Mouse (Mus musculus): ENCODE measurements around the gene Ralgps2. TPM values are rescaled to one million over a fixed set of nuclear protein-coding genes. Genes with fewer than 3 reads are reported as not detected.

Gene Ralgps2
- total and polyA plus RNA-seq, 3 experiments, result 9.3 to 24.5 (median 24.2) TPM

DNA sequence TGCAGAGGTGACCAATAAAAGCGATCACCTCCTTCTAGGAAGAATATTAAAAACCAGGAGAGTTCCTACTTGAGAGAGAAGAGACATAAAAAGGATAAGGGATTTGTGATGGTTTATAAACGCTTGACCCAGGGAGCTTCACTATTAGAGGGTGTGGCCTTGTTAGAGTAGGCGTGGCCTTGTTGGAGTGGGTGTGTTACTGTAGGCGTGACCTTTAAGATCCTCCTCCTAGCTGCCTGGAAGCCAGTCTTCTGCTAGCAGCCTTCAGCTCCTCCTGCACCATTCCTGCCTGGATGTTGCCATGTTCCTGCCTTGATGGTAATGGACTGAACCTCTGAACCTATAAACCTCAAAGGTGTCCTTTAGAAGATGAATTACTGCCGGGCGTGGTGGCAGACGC lies 28.7 kb upstream of the Ralgps2 start:
- no peak for DNase-seq (ENCODE audit: low spot score)
- no peaks in the 10 kb centered on the region for H3K36me3 ChIP-seq (replicated peaks)

DNA sequence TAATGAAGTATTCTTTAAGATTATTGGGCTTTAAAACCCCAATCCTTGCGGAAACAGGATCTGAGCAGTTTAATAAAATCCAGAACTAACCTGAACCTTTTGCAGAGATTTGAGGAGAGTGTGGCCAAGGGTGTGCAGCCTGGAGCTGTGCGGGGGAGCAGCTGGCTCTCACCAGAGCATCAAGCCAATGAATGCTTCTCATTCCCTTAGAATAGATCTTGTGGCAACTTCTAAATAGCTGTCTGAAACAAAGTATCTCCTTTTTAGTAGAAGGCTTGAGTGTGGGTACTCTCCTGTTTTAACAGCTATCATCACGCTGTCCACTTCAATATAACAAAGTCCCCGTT lies 25.1 kb upstream of the Ralgps2 start:
- DNase-seq (ENCODE audit: low spot score) (no peak), ATAC-seq (ENCODE audit: extremely low read depth, insufficient number of reproducible peaks, low FRiP score, poor library complexity, severe bottlenecking) (no peak)
- no peak for TF ChIP-seq TAL1 (conservative IDR thresholded peaks at IDR 0.05; ENCODE audit: low read depth, low read length)
- TF ChIP-seq GATA1 (IDR thresholded peaks at IDR 0.05; ENCODE audit: borderline replicate concordance, low read length), result no peak
- TF ChIP-seq CTCF (IDR thresholded peaks at IDR 0.05; ENCODE audit: low read depth, low read length), result no peak
- no peak for TF ChIP-seq GATA2 (IDR thresholded peaks at IDR 0.05; ENCODE audit: borderline replicate concordance, low read depth, low read length)
- no peak for TF ChIP-seq POLR2AphosphoS5 (IDR thresholded peaks at IDR 0.05; ENCODE audit: insufficient replicate concordance, low read depth, low read length)
- H3K27me3 ChIP-seq (ENCODE audit: insufficient read depth, low read length), result peaks cover 36% of the 10 kb centered on the region
- H3K9me3 ChIP-seq (replicated peaks), result no peaks in the 10 kb centered on the region
- no peak overlapping the region for H3K4me3 ChIP-seq (ENCODE audit: low read depth, low read length)
- H3K4me1 ChIP-seq (ENCODE audit: insufficient read depth, low read depth, low read length), result peaks cover 7% of the 10 kb centered on the region; the same call in 1 of the 2 replicates
- H3K36me3 ChIP-seq (replicated peaks), result no peaks in the 10 kb centered on the region

More for the DNA sequence above, 28.7 kb upstream of the Ralgps2 start:
- Histone ChIP-seq H3K27me3 (ENCODE audit: insufficient read depth, low read length) (peaks cover 22% of the 10 kb centered on the region), H3K9me3 (replicated peaks) (no peaks in the 10 kb centered on the region), H3K4me1 (ENCODE audit: insufficient read depth, low read depth, low read length) (peaks cover 35% of the 10 kb centered on the region), H3K4me3 (ENCODE audit: low read depth, low read length) (no peak overlapping the region)
- no peak for ATAC-seq (ENCODE audit: extremely low read depth, insufficient number of reproducible peaks, low FRiP score, poor library complexity, severe bottlenecking)
- TF ChIP-seq GATA1 (IDR thresholded peaks at IDR 0.05; ENCODE audit: borderline replicate concordance, low read length), result no peak
- no peak for TF ChIP-seq TAL1 (conservative IDR thresholded peaks at IDR 0.05; ENCODE audit: low read depth, low read length)
- TF ChIP-seq POLR2AphosphoS5 (IDR thresholded peaks at IDR 0.05; ENCODE audit: insufficient replicate concordance, low read depth, low read length), result no peak
- no peak for TF ChIP-seq GATA2 (IDR thresholded peaks at IDR 0.05; ENCODE audit: borderline replicate concordance, low read depth, low read length)
- TF ChIP-seq CTCF (IDR thresholded peaks at IDR 0.05; ENCODE audit: low read depth, low read length), result no peak

DNA sequence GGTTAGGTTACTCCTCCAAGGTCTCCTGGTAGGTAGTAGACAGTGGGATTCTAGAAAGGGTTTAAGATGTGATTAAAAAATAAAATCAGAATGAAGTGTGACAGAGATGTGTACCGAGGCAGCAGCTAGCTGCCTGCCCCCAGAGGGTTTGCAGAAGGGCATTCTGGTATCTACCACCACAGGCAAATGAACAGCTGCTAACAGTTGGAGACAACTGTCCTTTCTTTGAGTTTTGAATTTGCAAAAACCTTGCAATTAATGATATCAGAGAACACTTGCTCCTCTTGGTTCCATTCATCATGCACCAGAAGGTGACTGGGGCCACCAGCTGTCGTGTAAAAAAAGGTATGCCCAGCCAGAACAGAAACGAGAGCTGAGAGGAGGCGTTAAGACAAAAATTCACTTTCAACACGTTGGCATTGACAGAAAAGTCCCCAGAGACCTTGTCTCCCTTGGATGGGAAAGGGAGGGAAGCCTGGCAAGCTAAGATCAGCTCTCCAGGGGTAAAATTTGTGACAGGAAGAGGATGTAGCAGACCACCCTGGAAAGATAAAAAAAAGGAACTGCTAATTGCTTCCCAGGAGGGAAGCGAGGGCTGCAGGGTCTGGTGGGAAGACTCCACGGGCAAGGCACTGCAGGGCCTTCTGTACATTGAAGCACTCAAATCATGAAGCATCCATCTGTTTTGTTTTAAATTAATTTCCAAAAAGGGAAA lies 24.6 kb upstream of the Ralgps2 start:
- DNase-seq (ENCODE audit: low spot score), result no peak
- no peak overlapping the region for H3K4me3 ChIP-seq (ENCODE audit: low read depth, low read length)
- H3K4me1 ChIP-seq (ENCODE audit: insufficient read depth, low read depth, low read length), result peaks cover 5% of the 10 kb centered on the region; the same call in 1 of the 2 replicates
- peaks cover 38% of the 10 kb centered on the region for H3K27me3 ChIP-seq (ENCODE audit: insufficient read depth, low read length)
- H3K9me3 ChIP-seq (replicated peaks), result no peaks in the 10 kb centered on the region
- no peak for ATAC-seq (ENCODE audit: extremely low read depth, insufficient number of reproducible peaks, low FRiP score, poor library complexity, severe bottlenecking)
- TF ChIP-seq GATA1 (IDR thresholded peaks at IDR 0.05; ENCODE audit: borderline replicate concordance, low read length) (no peak), GATA2 (IDR thresholded peaks at IDR 0.05; ENCODE audit: borderline replicate concordance, low read depth, low read length) (no peak), TAL1 (conservative IDR thresholded peaks at IDR 0.05; ENCODE audit: low read depth, low read length) (no peak), CTCF (IDR thresholded peaks at IDR 0.05; ENCODE audit: low read depth, low read length) (no peak), POLR2AphosphoS5 (IDR thresholded peaks at IDR 0.05; ENCODE audit: insufficient replicate concordance, low read depth, low read length) (no peak)
- no peaks in the 10 kb centered on the region for H3K36me3 ChIP-seq (replicated peaks)

DNA sequence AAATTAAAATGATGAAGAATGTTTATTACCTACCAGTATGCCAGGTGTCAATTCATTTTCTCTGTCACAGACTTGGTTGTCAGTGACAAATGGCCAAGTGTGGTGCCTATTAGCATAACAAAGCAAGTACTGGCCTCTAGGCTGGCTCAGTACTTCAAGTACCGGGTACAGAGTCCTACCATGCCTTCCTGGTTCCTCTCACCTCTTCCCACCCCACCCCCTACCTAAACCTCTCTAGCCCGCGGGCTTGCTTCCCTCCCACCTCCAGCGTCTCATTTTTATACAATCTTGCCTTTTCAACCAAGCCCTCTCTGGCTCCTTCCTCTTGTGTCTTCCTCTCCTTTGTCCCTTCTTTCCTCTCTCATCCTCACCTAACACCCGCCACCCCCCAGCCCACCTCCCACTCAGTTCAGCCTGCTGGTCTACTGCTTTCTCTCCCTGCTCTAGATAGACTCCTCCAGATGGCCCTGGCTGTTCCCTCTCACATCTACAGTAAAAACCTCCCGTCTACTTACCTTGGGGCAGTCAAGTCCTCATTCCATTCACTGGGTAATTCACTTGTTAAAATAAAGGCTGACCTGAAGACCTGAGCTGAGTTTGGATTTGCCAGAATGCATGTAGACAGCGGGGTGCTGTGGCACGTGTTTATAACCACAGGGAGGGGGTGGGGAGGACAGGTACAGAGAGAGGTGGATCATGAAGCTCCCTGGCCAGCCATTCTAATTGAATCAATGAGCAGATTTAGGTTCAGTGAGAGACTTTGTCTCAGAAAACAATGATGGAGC lies 22.2 kb upstream of the Ralgps2 start:
- ATAC-seq (ENCODE audit: extremely low read depth, insufficient number of reproducible peaks, low FRiP score, poor library complexity, severe bottlenecking), result no peak
- H3K4me1 ChIP-seq (ENCODE audit: insufficient read depth, low read depth, low read length), result peaks cover 5% of the 10 kb centered on the region; the same call in 1 of the 2 replicates
- no peaks in the 10 kb centered on the region for H3K36me3 ChIP-seq (replicated peaks)
- peaks cover 46% of the 10 kb centered on the region for H3K27me3 ChIP-seq (ENCODE audit: insufficient read depth, low read length)
- no peak overlapping the region for H3K4me3 ChIP-seq (ENCODE audit: low read depth, low read length)
- no peaks in the 10 kb centered on the region for H3K9me3 ChIP-seq (replicated peaks)
- TF ChIP-seq POLR2AphosphoS5 (IDR thresholded peaks at IDR 0.05; ENCODE audit: insufficient replicate concordance, low read depth, low read length), result no peak
- no peak for TF ChIP-seq GATA1 (IDR thresholded peaks at IDR 0.05; ENCODE audit: borderline replicate concordance, low read length)
- TF ChIP-seq GATA2 (IDR thresholded peaks at IDR 0.05; ENCODE audit: borderline replicate concordance, low read depth, low read length), result no peak
- no peak for TF ChIP-seq CTCF (IDR thresholded peaks at IDR 0.05; ENCODE audit: low read depth, low read length)
- TF ChIP-seq TAL1 (conservative IDR thresholded peaks at IDR 0.05; ENCODE audit: low read depth, low read length), result no peak
- DNase-seq (ENCODE audit: low spot score), result no peak

DNA sequence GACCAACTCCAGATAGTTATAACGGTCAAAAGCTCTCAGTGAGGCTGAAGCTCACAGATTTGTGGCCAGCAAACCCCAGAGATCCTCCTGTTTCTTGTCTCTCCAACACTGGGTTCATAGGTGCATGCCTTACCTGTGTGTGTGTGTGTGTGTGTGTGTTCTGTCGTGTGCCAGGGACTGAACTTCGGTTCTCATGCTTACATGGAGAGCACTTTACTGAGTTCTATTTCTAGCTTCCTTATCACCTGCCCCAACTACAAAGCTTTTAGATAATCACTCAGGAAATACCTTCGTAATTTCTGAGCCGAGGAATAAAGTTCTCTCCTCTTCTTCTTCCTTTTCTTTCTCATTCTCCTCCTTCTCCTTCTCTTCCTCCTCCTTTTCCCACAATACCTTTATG lies 19.6 kb upstream of the Ralgps2 start:
- TF ChIP-seq GATA2 (IDR thresholded peaks at IDR 0.05; ENCODE audit: borderline replicate concordance, low read depth, low read length) (no peak), TAL1 (conservative IDR thresholded peaks at IDR 0.05; ENCODE audit: low read depth, low read length) (no peak), CTCF (IDR thresholded peaks at IDR 0.05; ENCODE audit: low read depth, low read length) (no peak), GATA1 (IDR thresholded peaks at IDR 0.05; ENCODE audit: borderline replicate concordance, low read length) (no peak), POLR2AphosphoS5 (IDR thresholded peaks at IDR 0.05; ENCODE audit: insufficient replicate concordance, low read depth, low read length) (no peak)
- ATAC-seq (ENCODE audit: extremely low read depth, insufficient number of reproducible peaks, low FRiP score, poor library complexity, severe bottlenecking) (no peak), DNase-seq (ENCODE audit: low spot score) (no peak)
- H3K36me3 ChIP-seq (replicated peaks), result no peaks in the 10 kb centered on the region
- H3K9me3 ChIP-seq (replicated peaks), result no peaks in the 10 kb centered on the region
- no peaks in the 10 kb centered on the region; the same call in 1 of the 2 replicates for H3K4me1 ChIP-seq (ENCODE audit: insufficient read depth, low read depth, low read length)
- H3K4me3 ChIP-seq (ENCODE audit: low read depth, low read length), result no peak overlapping the region
- H3K27me3 ChIP-seq (ENCODE audit: insufficient read depth, low read length), result peaks cover 38% of the 10 kb centered on the region

DNA sequence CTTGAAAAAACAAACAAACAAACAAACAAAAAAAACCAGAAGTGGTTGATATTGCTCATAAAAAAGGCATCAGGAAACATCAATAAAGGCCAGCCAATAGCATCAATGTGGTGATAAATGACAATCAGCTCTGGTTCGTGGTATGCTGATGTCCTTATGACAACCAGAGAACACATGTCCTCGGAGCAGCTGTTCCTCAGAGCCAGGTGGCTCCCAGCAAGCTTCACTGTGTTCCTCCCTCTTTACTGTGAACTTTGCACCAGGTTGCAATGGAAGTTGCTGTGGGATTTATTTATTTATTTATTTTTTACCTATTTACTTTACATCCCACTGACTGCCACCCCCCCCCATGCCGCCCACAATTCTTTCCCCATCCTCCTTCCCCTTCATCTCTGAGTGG lies 17.9 kb upstream of the Ralgps2 start:
- TF ChIP-seq GATA2 (IDR thresholded peaks at IDR 0.05; ENCODE audit: borderline replicate concordance, low read depth, low read length), result no peak
- no peak for TF ChIP-seq POLR2AphosphoS5 (IDR thresholded peaks at IDR 0.05; ENCODE audit: insufficient replicate concordance, low read depth, low read length)
- TF ChIP-seq GATA1 (IDR thresholded peaks at IDR 0.05; ENCODE audit: borderline replicate concordance, low read length), result no peak
- no peak for TF ChIP-seq CTCF (IDR thresholded peaks at IDR 0.05; ENCODE audit: low read depth, low read length)
- TF ChIP-seq TAL1 (conservative IDR thresholded peaks at IDR 0.05; ENCODE audit: low read depth, low read length), result no peak
- Histone ChIP-seq H3K4me1 (ENCODE audit: insufficient read depth, low read depth, low read length) (no peaks in the 10 kb centered on the region; the same call in 1 of the 2 replicates), H3K27me3 (ENCODE audit: insufficient read depth, low read length) (peaks cover 29% of the 10 kb centered on the region), H3K9me3 (replicated peaks) (no peaks in the 10 kb centered on the region), H3K4me3 (ENCODE audit: low read depth, low read length) (no peak overlapping the region), H3K36me3 (replicated peaks) (no peaks in the 10 kb centered on the region)
- DNase-seq (ENCODE audit: low spot score), result no peak
- no peak for ATAC-seq (ENCODE audit: extremely low read depth, insufficient number of reproducible peaks, low FRiP score, poor library complexity, severe bottlenecking)
